Mouse (Mus musculus): ENCODE data around the gene Mab21l1.

Gene Mab21l1

GRCm38 (mm10) chr3:55782056-55782687 is at the start of gene Mab21l1:
Mab21l1 (plus strand) TSS chr3:55782510.
- peak within 1 kb of the TSS; percentile 51 for H3K4me3 ChIP-seq (replicated peaks; ENCODE audit: low read length)
- no peaks in the 10 kb centered on the region for H3K36me3 ChIP-seq (ENCODE audit: insufficient read depth, low read length)
- TF ChIP-seq CTCF (conservative IDR thresholded peaks at IDR 0.05; ENCODE audit: low read length) (no peak), NANOG (IDR thresholded peaks at IDR 0.05; ENCODE audit: borderline replicate concordance, low read length) (no peak), POU5F1 (IDR thresholded peaks at IDR 0.05; ENCODE audit: borderline replicate concordance, low read length) (no peak)
- peaks cover 37% of the 10 kb centered on the region for H3K4me1 ChIP-seq (replicated peaks; ENCODE audit: low read depth, low read length)
- H3K9me3 ChIP-seq (ENCODE audit: low read length): no peaks in the 10 kb centered on the region
- H3K27me3 ChIP-seq (ENCODE audit: insufficient read depth, low read length): peaks cover 76% of the 10 kb centered on the region

- Histone ChIP-seq H3K9me3 (ENCODE audit: low read length) (no peaks in the 10 kb centered on the region), H3K4me1 (replicated peaks; ENCODE audit: low read depth, low read length) (no peaks in the 10 kb centered on the region), H3K4me3 (replicated peaks; ENCODE audit: low read length) (no peak overlapping the region), H3K27me3 (ENCODE audit: insufficient read depth, low read length) (no peaks in the 10 kb centered on the region), H3K36me3 (ENCODE audit: insufficient read depth, low read length) (no peaks in the 10 kb centered on the region)
- TF ChIP-seq POU5F1 (IDR thresholded peaks at IDR 0.05; ENCODE audit: borderline replicate concordance, low read length) (no peak), NANOG (IDR thresholded peaks at IDR 0.05; ENCODE audit: borderline replicate concordance, low read length) (no peak), CTCF (conservative IDR thresholded peaks at IDR 0.05; ENCODE audit: low read length) (no peak)
Observed at GRCm38 (mm10) chr3:55733665-55734064, 48.6 kb upstream of the Mab21l1 start.

GRCm38 (mm10) chr3:55741428-55741827 is 40.9 kb upstream of the Mab21l1 start:
- Histone ChIP-seq H3K27me3 (ENCODE audit: insufficient read depth, low read length) (no peaks in the 10 kb centered on the region), H3K36me3 (ENCODE audit: insufficient read depth, low read length) (no peaks in the 10 kb centered on the region), H3K4me1 (replicated peaks; ENCODE audit: low read depth, low read length) (no peaks in the 10 kb centered on the region), H3K4me3 (replicated peaks; ENCODE audit: low read length) (no peak overlapping the region), H3K9me3 (ENCODE audit: low read length) (no peaks in the 10 kb centered on the region)
- TF ChIP-seq POU5F1 (IDR thresholded peaks at IDR 0.05; ENCODE audit: borderline replicate concordance, low read length): no peak
- TF ChIP-seq CTCF (conservative IDR thresholded peaks at IDR 0.05; ENCODE audit: low read length): no peak
- no peak for TF ChIP-seq NANOG (IDR thresholded peaks at IDR 0.05; ENCODE audit: borderline replicate concordance, low read length)

- Histone ChIP-seq H3K4me3 (replicated peaks; ENCODE audit: low read length) (no peak overlapping the region), H3K36me3 (ENCODE audit: insufficient read depth, low read length) (no peaks in the 10 kb centered on the region), H3K9me3 (ENCODE audit: low read length) (no peaks in the 10 kb centered on the region), H3K4me1 (replicated peaks; ENCODE audit: low read depth, low read length) (no peaks in the 10 kb centered on the region), H3K27me3 (ENCODE audit: insufficient read depth, low read length) (no peaks in the 10 kb centered on the region)
- TF ChIP-seq NANOG (IDR thresholded peaks at IDR 0.05; ENCODE audit: borderline replicate concordance, low read length): no peak
- TF ChIP-seq CTCF (conservative IDR thresholded peaks at IDR 0.05; ENCODE audit: low read length): no peak
- TF ChIP-seq POU5F1 (IDR thresholded peaks at IDR 0.05; ENCODE audit: borderline replicate concordance, low read length): no peak
Observed at GRCm38 (mm10) chr3:55742218-55742617, 40.1 kb upstream of the Mab21l1 start.

GRCm38 (mm10) chr3:55742654-55743053 is 39.7 kb upstream of the Mab21l1 start:
- Histone ChIP-seq H3K4me3 (replicated peaks; ENCODE audit: low read length) (no peak overlapping the region), H3K4me1 (replicated peaks; ENCODE audit: low read depth, low read length) (no peaks in the 10 kb centered on the region), H3K36me3 (ENCODE audit: insufficient read depth, low read length) (no peaks in the 10 kb centered on the region), H3K27me3 (ENCODE audit: insufficient read depth, low read length) (no peaks in the 10 kb centered on the region), H3K9me3 (ENCODE audit: low read length) (no peaks in the 10 kb centered on the region)
- TF ChIP-seq POU5F1 (IDR thresholded peaks at IDR 0.05; ENCODE audit: borderline replicate concordance, low read length) (no peak), NANOG (IDR thresholded peaks at IDR 0.05; ENCODE audit: borderline replicate concordance, low read length) (no peak)

- no peaks in the 10 kb centered on the region for H3K27me3 ChIP-seq (ENCODE audit: insufficient read depth, low read length)
- H3K4me1 ChIP-seq (replicated peaks; ENCODE audit: low read depth, low read length): no peaks in the 10 kb centered on the region
- H3K36me3 ChIP-seq (ENCODE audit: insufficient read depth, low read length): no peaks in the 10 kb centered on the region
- H3K4me3 ChIP-seq (replicated peaks; ENCODE audit: low read length): no peak overlapping the region
- no peak for TF ChIP-seq POU5F1 (IDR thresholded peaks at IDR 0.05; ENCODE audit: borderline replicate concordance, low read length)
- TF ChIP-seq NANOG (IDR thresholded peaks at IDR 0.05; ENCODE audit: borderline replicate concordance, low read length): no peak
- no peak for TF ChIP-seq CTCF (conservative IDR thresholded peaks at IDR 0.05; ENCODE audit: low read length)
- no peaks in the 10 kb centered on the region for H3K9me3 ChIP-seq (ENCODE audit: low read length)
Observed at GRCm38 (mm10) chr3:55743885-55744284, 38.4 kb upstream of the Mab21l1 start.

GRCm38 (mm10) chr3:55750445-55751065 is 31.8 kb upstream of the Mab21l1 start:
- no peaks in the 10 kb centered on the region for H3K27me3 ChIP-seq (ENCODE audit: insufficient read depth, low read length)
- H3K4me3 ChIP-seq (replicated peaks; ENCODE audit: low read length): no peak overlapping the region
- TF ChIP-seq CTCF (conservative IDR thresholded peaks at IDR 0.05; ENCODE audit: low read length) (no peak), NANOG (IDR thresholded peaks at IDR 0.05; ENCODE audit: borderline replicate concordance, low read length) (no peak)
- H3K4me1 ChIP-seq (replicated peaks; ENCODE audit: low read depth, low read length): no peaks in the 10 kb centered on the region
- H3K9me3 ChIP-seq (ENCODE audit: low read length): no peaks in the 10 kb centered on the region
- no peaks in the 10 kb centered on the region for H3K36me3 ChIP-seq (ENCODE audit: insufficient read depth, low read length)

GRCm38 (mm10) chr3:55751363-55751762 is 30.9 kb upstream of the Mab21l1 start:
- no peaks in the 10 kb centered on the region for H3K9me3 ChIP-seq (ENCODE audit: low read length)
- TF ChIP-seq CTCF (conservative IDR thresholded peaks at IDR 0.05; ENCODE audit: low read length): no peak
- TF ChIP-seq NANOG (IDR thresholded peaks at IDR 0.05; ENCODE audit: borderline replicate concordance, low read length): no peak
- TF ChIP-seq POU5F1 (IDR thresholded peaks at IDR 0.05; ENCODE audit: borderline replicate concordance, low read length): no peak

GRCm38 (mm10) chr3:55752558-55752957 is 29.8 kb upstream of the Mab21l1 start:
- no peaks in the 10 kb centered on the region for H3K27me3 ChIP-seq (ENCODE audit: insufficient read depth, low read length)
- H3K36me3 ChIP-seq (ENCODE audit: insufficient read depth, low read length): no peaks in the 10 kb centered on the region
- H3K4me1 ChIP-seq (replicated peaks; ENCODE audit: low read depth, low read length): no peaks in the 10 kb centered on the region
- TF ChIP-seq CTCF (conservative IDR thresholded peaks at IDR 0.05; ENCODE audit: low read length) (peak; percentile 22; the same call in 1 of the 2 replicates), NANOG (IDR thresholded peaks at IDR 0.05; ENCODE audit: borderline replicate concordance, low read length) (no peak), POU5F1 (IDR thresholded peaks at IDR 0.05; ENCODE audit: borderline replicate concordance, low read length) (no peak)
- no peak overlapping the region for H3K4me3 ChIP-seq (replicated peaks; ENCODE audit: low read length)
- H3K9me3 ChIP-seq (ENCODE audit: low read length): no peaks in the 10 kb centered on the region

More at GRCm38 (mm10) chr3:55751363-55751762, 30.9 kb upstream of the Mab21l1 start:
- no peaks in the 10 kb centered on the region for H3K4me1 ChIP-seq (replicated peaks; ENCODE audit: low read depth, low read length)
- H3K27me3 ChIP-seq (ENCODE audit: insufficient read depth, low read length): no peaks in the 10 kb centered on the region
- no peaks in the 10 kb centered on the region for H3K36me3 ChIP-seq (ENCODE audit: insufficient read depth, low read length)
- H3K4me3 ChIP-seq (replicated peaks; ENCODE audit: low read length): no peak overlapping the region

Data from E14TG2a.4 (cell line).